Mouse (Mus musculus) heart, adult 9 months (tissue): ENCODE data around the gene Kmt5c.

Experiments
- DNase-seq, 2 experiments: peaks; one replicate each; pipeline ENCODE4 v3.0.0; 2022; ENCODE audit warnings: low spot score in 2 of 2

Gene Kmt5c

GRCm38 (mm10) chr7:4739544-4740275 is at the start of gene Kmt5c:
Kmt5c (plus strand) TSS chr7:4740115.
- peak; percentile 100 for DNase-seq

- no peak for DNase-seq
Observed at GRCm38 (mm10) chr7:4690387-4690786, 49.5 kb upstream of the Kmt5c start, which contains the start of gene Brsk1. Brsk1 (plus strand) TSS chr7:4690604.

DNA sequence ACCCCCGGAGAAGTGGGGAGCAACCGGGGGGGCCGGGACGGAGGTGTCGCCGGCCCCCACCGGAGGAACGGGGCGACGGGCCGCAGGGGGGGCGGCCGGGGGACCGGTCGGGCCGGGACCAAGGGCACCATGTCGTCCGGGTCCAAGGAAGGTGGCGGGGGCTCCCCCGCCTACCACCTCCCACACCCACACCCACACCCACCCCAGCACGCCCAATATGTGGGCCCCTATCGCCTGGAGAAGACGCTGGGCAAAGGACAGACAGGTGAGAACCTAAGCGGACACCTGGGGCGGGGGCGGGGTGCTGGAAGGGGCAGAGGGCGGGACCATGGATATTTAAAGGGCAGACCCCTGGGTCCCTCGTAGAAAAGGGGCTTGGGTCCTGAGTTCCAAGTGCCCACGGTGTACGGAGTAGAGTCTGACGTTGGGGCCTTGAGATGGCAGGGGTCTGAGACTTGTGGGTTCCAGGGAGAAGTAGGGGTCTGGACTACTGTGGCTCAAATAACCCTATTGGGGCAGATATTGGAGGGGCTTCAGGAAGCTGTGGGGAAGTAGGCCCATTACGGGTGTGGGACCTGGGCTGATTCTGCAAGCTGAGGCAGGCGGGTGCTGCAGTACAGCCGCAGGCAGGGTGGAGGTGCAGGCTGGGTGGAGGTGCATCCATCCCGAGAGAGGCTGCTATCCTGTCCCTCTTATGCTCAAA is 48.8 kb upstream of the Kmt5c start:
- DNase-seq: no peak

- no peak for DNase-seq
Observed at GRCm38 (mm10) chr7:4693004-4693403, 46.9 kb upstream of the Kmt5c start.

- DNase-seq: no peak
Observed at GRCm38 (mm10) chr7:4702334-4702733, 37.6 kb upstream of the Kmt5c start.

- DNase-seq: no peak
Observed at GRCm38 (mm10) chr7:4703195-4703594, 36.7 kb upstream of the Kmt5c start.

DNA sequence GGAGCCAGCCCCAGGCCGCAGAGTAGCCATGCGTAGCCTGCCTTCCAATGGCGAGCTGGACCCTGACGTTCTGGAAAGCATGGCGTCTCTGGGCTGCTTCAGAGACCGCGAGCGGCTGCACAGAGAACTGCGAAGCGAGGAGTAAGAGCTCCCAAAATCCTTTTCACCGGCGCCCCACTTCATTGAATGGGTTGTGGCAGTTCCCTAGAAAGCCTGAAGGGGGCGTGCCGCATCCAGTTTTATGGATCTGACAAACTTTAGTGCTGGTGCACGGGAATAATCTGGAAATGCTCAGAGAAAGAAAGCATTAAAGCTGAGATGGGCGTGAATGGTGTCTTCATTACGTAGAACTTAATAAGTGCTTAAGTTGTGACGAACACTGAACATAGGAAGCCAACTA is 34.8 kb upstream of the Kmt5c start:
- DNase-seq: no peak

DNA sequence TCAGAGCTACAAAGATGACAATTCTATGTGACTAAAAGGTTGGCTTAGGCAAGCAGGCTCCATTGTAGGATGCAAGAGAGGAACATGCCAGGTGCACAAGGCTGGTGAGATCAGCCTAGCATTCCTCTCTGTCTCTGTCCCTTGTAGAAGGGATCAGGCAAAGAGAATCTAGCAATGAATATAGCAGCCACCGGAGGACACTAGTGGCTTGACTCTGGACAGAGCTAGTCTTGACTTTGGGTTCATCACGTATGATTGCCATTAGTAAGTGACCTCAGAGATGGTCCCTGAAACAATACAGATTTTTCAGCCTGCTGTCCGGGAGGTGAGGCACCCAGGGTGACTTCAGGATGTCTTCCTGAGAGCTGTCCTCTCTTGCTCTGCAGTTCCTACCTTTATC is 27.3 kb upstream of the Kmt5c start:
- no peak for DNase-seq

GRCm38 (mm10) chr7:4716955-4717354 is 23.0 kb upstream of the Kmt5c start:
- DNase-seq: no peak

- no peak for DNase-seq
Observed at GRCm38 (mm10) chr7:4719276-4719675, 20.6 kb upstream of the Kmt5c start.

- DNase-seq: peak in 1 of 2 experiments; percentile 16
Observed at GRCm38 (mm10) chr7:4723508-4723907, 16.4 kb upstream of the Kmt5c start.

DNA sequence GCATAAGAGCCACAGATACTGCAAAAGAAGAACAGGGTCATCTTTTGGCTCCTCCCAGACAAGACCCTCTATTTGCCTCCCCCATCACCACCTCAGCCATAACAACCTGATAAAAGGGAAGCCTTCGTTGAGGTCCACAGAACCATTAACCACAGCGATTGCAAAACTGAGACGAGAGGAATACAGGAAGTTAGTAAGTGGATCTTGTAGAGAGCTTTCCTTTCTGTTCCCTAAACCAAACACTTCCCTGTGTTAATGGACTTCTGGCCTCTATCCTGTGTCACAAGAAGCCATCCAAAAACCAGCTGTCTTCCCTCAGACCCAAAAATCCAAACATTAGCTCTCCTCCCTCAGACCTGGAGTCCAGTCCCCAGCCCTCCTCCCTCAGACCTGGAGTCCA is 15.6 kb upstream of the Kmt5c start:
- DNase-seq: peak; percentile 14 to 24

- DNase-seq: no peak
Observed at GRCm38 (mm10) chr7:4725169-4725568, 14.7 kb upstream of the Kmt5c start, which contains the start of gene Tmem150b. Tmem150b (minus strand) TSS chr7:4725249.

GRCm38 (mm10) chr7:4731090-4731489 is 8.8 kb upstream of the Kmt5c start:
- no peak for DNase-seq

DNA sequence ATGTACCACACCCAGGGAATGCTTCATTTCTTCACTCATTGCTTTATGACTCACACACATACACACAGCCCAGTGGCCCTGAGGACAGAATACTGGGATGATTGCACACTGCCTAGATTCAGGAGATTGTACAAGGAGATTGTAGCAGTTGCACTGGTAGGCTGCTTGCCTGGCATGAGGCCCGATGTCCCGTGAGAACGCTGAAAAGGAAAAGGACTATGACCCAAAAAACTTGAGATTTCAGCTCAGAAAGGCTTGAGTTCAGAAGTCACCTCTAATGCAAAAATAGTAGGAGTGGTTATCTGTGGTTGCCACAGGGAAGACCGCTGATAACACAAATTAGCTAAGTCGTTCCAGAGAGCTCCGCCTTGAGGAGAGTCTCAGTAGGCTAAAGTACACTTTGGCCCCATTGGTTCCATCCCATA is 6.9 kb upstream of the Kmt5c start:
- DNase-seq: no peak

GRCm38 (mm10) chr7:4739041-4739543 is 823 bp upstream of the Kmt5c start:
- DNase-seq: no peak

GRCm38 (mm10) chr7:4740309-4740727 is 403 bp downstream of the Kmt5c start:
- DNase-seq: no peak

GRCm38 (mm10) chr7:4741151-4741550 is 1.2 kb downstream of the Kmt5c start:
- DNase-seq: peak; percentile 67 to 70

- DNase-seq: no peak
Observed at GRCm38 (mm10) chr7:4741672-4742481, 2.0 kb downstream of the Kmt5c start.

GRCm38 (mm10) chr7:4742482-4742819 is 2.5 kb downstream of the Kmt5c start:
- DNase-seq: no peak

- no peak for DNase-seq
Observed at GRCm38 (mm10) chr7:4743354-4743753, 3.4 kb downstream of the Kmt5c start.

- no peak for DNase-seq
Observed at GRCm38 (mm10) chr7:4744886-4745285, 5.0 kb downstream of the Kmt5c start.
